In the genomic region with DNA sequence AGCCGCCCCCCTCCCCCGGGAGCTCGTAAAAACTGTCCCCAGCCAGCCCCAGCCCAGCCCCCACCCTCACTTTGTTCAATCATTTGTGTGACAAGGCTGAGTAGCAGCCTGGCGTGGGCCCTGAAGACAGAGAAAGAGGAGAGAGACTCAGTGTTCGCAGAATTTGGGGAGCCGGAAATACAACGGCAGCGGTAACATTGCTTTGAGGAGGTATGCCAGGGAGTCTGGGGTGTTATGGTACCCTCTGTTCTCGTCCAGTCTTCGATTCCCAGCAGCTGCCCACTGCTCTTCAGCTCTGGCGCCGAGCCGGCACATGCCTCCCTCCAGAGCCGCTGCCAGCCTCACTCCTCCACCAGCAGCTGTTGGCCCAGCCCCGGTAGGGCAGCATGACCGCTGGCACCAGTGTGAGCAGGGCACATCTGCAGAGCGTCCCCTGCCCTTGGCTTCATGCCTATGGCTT, we compare ENCODE assay signal across 10 mouse cellular contexts.
A peak's percentile ranks its signal among the peaks of the same experiment; 100 is the strongest.
DNase-seq lines count a peak whose midpoint lies in the region; ATAC-seq and TF ChIP-seq lines count a peak whose summit lies in the region.
"Had no signal": no experiment of that assay in that cellular context is flagged by ENCODE, and none has a peak within 500 bp of the region (broad histone marks: within the 10 kb centered on the region; RNA-seq: fewer than 3 reads in every experiment).

No protein-coding gene starts in this region.

- 53% methylated on average over 17 of the region's 17 CpGs for WGBS in kidney, embryonic 14.5 days
- WGBS in midbrain, embryonic 13.5 days: 75% methylated on average over 17 of the region's 17 CpGs

- TF ChIP-seq CTCF in layer of hippocampus, adult 2 months (conservative IDR thresholded peaks at IDR 0.05): no peak

- ATAC-seq in kidney, embryonic 14.5 days (ENCODE audit: low FRiP score, low TSS enrichment): no peak
- peak; percentile 76 for ATAC-seq in midbrain, embryonic 13.5 days
- no peak for ATAC-seq in erythroid progenitor cell, adult 5-6 weeks (replicated peaks; ENCODE audit: low FRiP score, poor library complexity, severe bottlenecking)

- no peak overlapping the region for H3K4me3 ChIP-seq in kidney, embryonic 14.5 days (ENCODE audit: low read length)
- H3K4me3 ChIP-seq in layer of hippocampus, adult 2 months: no peak overlapping the region; the same call in 1 of the 2 replicates
- H3K4me3 ChIP-seq in midbrain, embryonic 13.5 days (replicated peaks): no peak overlapping the region
- H3K4me3 ChIP-seq: erythroblast, embryonic 14.5 days; midbrain, embryonic 12.5 days had no signal

- peaks cover 3% of the 10 kb centered on the region; the same call in 1 of the 2 replicates for H3K4me1 ChIP-seq in kidney, embryonic 14.5 days (ENCODE audit: control insufficient read depth, insufficient read depth, low read length)
- H3K4me1 ChIP-seq in midbrain, embryonic 13.5 days (replicated peaks): peaks cover 11% of the 10 kb centered on the region

- no peaks in the 10 kb centered on the region for H3K36me3 ChIP-seq in kidney, embryonic 14.5 days (ENCODE audit: control insufficient read depth, insufficient read depth, low read length)
- H3K36me3 ChIP-seq in midbrain, embryonic 13.5 days: no peaks in the 10 kb centered on the region
- H3K36me3 ChIP-seq: midbrain, embryonic 12.5 days had no signal

- peak; percentile 10 for DNase-seq in kidney, adult 18-20 months
- peak; percentile 30 to 46 for DNase-seq in cerebellum, postnatal 25 days
- peak; percentile 63 to 75 for DNase-seq in heart, adult 9 months (ENCODE audit: low spot score in 2 of 2)
- peak; percentile 44 to 48 for DNase-seq in layer of hippocampus, adult 2 months (ENCODE audit: low spot score in 2 of 2)
- DNase-seq in spleen, adult 12 weeks (ENCODE audit: low spot score): no peak

- no peaks in the 10 kb centered on the region for H3K27me3 ChIP-seq in kidney, embryonic 14.5 days (ENCODE audit: control insufficient read depth, insufficient read depth, low read length)
- H3K27me3 ChIP-seq in midbrain, embryonic 13.5 days: no peaks in the 10 kb centered on the region
- H3K27me3 ChIP-seq: midbrain, embryonic 12.5 days had no signal

- H3K9ac ChIP-seq in kidney, embryonic 14.5 days (ENCODE audit: low read depth, low read length): no peak overlapping the region
- H3K9ac ChIP-seq in midbrain, embryonic 13.5 days (replicated peaks): no peak overlapping the region
- H3K9ac ChIP-seq: midbrain, embryonic 12.5 days had no signal

- no peak overlapping the region for H3K4me2 ChIP-seq in kidney, embryonic 14.5 days (replicated peaks; ENCODE audit: low read depth, low read length)
- H3K4me2 ChIP-seq in midbrain, embryonic 13.5 days (replicated peaks): no peak overlapping the region
- H3K4me2 ChIP-seq: midbrain, embryonic 12.5 days had no signal

- H3K9me3 ChIP-seq in kidney, embryonic 14.5 days (ENCODE audit: control insufficient read depth, low read length): no peaks in the 10 kb centered on the region
- no peaks in the 10 kb centered on the region for H3K9me3 ChIP-seq in midbrain, embryonic 13.5 days
- H3K9me3 ChIP-seq: midbrain, embryonic 12.5 days had no signal

- H3K27ac ChIP-seq in kidney, embryonic 14.5 days (ENCODE audit: low read depth, low read length): no peak overlapping the region
- H3K27ac ChIP-seq in layer of hippocampus, adult 2 months: no peak overlapping the region
- no peak overlapping the region for H3K27ac ChIP-seq in midbrain, embryonic 13.5 days
- H3K27ac ChIP-seq: midbrain, embryonic 12.5 days had no signal
